Mouse (Mus musculus) cortical plate, adult 2 months (tissue): ENCODE measurements at regions not wholly inside any gene's neighbourhood (a gene's known extent, or its start where the extent isn't known, plus 50 kb on each side); places are given as distances from the start of the nearest gene placed in this dataset.

Experiments used
- H3K27ac ChIP-seq: fragments of 200-500 bp; 2 replicates; pipeline ENCODE4 v1.5.1; 2012; ENCODE audit warnings: low read length, control low read depth, inconsistent platforms; ENCODE audit not compliant: insufficient read depth
- H3K4me1 ChIP-seq: fragments of 200-500 bp; 2 replicates; pipeline ENCODE4 v1.6.1; 2011; ENCODE audit warnings: low read length; ENCODE audit not compliant: control insufficient read depth, insufficient read depth
- H3K4me3 ChIP-seq: fragments of 200-500 bp; 2 replicates; pipeline ENCODE4 v1.5.1; 2011; ENCODE audit warnings: mild to moderate bottlenecking, low read length, control low read depth; ENCODE audit not compliant: insufficient read depth
- CTCF ChIP-seq: fragments of 200-500 bp; IDR thresholded peaks from 2 replicates; pipeline ENCODE4 v1.5.1; 2011; ENCODE audit warnings: mild to moderate bottlenecking, control low read depth, low read length; ENCODE audit not compliant: insufficient read depth; ENCODE audit errors: extremely low read depth
- POLR2A ChIP-seq: fragments of 200-500 bp; IDR thresholded peaks from 2 replicates; pipeline ENCODE4 v1.6.1; 2011; ENCODE audit warnings: mild to moderate bottlenecking, low read length, control low read depth; ENCODE audit not compliant: insufficient read depth; ENCODE audit errors: extremely low read depth

DNA sequence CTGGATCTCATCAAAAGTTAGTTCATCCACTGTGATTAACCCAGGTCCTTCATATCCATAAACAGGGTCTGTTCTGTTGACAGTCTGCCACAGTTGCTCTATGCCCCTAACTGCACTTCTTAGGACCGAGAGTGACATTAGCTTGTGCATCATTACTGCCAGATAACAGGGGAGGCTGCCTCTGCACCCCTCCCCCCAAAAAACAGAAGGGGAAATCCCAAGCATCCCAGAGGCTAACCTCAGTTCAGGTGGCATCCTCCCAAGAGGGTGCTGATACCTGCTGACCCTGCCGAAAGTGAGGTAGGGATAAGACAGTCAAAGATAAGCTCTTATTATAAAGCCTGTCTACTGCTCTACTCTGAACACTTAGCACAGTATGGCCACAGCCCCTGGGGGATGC, 87.3 kb downstream of the Rplp1 start:
- TF ChIP-seq POLR2A: no peak
- TF ChIP-seq CTCF: no peak
- no peak overlapping the region for H3K4me3 ChIP-seq
- no peaks in the 10 kb centered on the region for H3K4me1 ChIP-seq
- H3K27ac ChIP-seq: no peak overlapping the region

DNA sequence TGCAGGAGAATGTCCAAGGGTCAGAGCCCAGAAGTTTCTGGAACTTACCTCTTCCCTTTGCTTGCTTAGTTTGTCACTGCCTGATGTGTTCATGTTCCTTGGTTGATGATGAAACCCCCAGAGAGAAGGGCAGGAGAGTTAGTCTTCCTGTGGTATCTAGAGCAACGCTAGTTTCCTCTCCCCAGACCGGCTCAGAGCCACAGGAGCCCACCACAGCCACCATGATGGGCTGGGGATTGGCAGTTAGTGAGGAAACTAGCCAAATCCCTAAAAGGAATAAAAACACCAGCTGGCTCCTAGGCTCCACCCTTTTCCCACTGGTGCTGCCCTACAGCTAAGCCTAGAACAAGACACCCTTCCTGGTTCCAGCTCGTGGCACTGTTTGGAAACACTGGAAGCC, 87.9 kb downstream of the Rplp1 start:
- Histone ChIP-seq H3K4me1 (no peaks in the 10 kb centered on the region), H3K4me3 (no peak overlapping the region), H3K27ac (no peak overlapping the region)
- TF ChIP-seq CTCF: no peak
- no peak for TF ChIP-seq POLR2A

DNA sequence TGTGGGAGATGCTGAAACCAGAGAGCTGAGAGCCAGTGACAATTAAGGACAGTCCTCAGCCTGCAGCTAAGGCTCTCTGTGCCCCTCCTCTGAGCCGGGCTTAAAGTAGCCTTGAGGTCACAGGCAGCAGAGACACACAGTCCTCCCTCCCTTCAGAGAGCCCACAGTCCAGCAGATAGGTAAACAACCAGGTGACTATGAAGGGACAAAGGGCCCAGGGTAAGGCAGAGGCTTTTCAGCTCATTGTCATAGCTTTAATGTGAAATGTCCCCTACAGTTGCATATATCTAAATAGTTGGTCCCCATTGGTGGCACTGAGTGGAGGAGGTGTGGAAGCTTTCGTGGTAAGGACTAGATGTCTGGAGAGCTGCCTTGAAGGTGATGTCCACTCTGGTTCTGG, 88.5 kb downstream of the Rplp1 start:
- Histone ChIP-seq H3K27ac (no peak overlapping the region), H3K4me3 (no peak overlapping the region), H3K4me1 (no peaks in the 10 kb centered on the region)
- no peak for TF ChIP-seq CTCF
- TF ChIP-seq POLR2A: no peak

DNA sequence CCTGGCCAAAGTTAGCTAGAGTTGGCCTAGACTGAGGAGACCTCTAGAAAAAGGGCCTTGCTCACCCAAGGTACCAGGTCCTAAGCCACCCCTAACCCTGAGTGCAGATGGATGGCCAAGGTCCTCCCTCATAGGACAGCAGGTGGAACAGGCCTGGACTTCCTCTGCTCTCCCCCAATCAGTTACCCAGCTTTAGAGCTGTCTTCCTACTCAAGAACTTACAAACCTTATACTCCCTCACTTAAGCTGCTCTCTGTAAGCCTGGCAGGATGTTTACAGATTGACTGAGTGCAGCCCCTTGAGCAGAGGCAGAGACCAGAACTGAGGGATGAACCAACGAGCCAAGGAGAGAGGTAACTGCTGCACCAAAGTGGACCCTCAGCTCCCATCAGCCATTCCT, 94.5 kb downstream of the Rplp1 start:
- TF ChIP-seq CTCF: no peak
- no peak for TF ChIP-seq POLR2A
- H3K4me1 ChIP-seq: no peaks in the 10 kb centered on the region
- no peak overlapping the region for H3K27ac ChIP-seq
- H3K4me3 ChIP-seq: no peak overlapping the region

DNA sequence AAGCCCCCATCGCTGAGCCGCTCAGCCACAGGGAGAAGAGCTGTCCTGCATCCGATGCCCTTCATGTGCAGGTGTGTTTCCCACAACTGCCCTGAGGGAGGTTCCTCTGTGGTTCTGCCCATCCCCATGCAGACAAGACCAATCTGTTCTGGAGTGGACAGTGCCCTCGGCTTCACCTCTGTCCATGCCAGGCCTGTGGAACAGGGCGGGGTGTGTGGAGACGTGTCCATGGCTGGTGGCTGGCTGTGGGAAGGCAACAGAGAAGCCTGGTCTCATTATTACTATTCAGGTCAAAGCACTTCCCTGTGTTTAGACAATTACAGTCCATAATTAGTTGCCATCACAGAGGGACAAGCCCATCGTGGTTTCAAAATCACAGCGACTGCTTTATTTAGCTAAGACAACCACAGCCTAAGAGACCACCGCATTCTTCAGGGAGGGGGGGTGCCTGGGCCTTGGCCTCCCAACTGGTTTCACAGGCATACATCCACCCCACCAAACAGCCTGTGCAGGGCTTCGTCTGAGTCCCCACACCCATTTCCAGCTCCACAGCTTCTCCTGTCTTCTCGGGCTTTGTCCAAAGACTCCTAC, 97.7 kb downstream of the Rplp1 start:
- Histone ChIP-seq H3K4me3 (no peak overlapping the region), H3K4me1 (no peaks in the 10 kb centered on the region), H3K27ac (no peak overlapping the region)
- TF ChIP-seq CTCF (no peak), POLR2A (no peak)

DNA sequence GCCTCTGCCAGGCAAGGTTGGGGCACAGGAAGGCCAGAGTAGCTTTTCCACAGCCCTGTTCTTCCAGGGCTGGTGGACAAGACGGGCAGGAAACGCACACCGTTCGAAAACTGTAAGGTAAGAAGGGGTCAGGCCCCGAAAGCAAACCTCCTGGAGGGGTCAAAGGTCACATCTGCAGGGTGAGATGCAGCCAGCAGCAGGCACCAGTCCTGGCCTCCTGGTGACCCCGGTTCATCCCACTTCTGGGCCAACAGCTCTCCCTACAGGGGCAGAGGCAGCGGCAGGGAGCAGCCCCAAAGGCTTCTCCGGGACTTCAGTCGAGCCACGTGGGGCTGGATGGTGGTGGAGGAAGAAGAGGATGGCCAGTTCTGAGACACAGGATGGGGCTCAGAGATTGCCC, 98.3 kb downstream of the Rplp1 start:
- TF ChIP-seq CTCF (no peak), POLR2A (no peak)
- Histone ChIP-seq H3K4me3 (no peak overlapping the region), H3K27ac (no peak overlapping the region), H3K4me1 (no peaks in the 10 kb centered on the region)

DNA sequence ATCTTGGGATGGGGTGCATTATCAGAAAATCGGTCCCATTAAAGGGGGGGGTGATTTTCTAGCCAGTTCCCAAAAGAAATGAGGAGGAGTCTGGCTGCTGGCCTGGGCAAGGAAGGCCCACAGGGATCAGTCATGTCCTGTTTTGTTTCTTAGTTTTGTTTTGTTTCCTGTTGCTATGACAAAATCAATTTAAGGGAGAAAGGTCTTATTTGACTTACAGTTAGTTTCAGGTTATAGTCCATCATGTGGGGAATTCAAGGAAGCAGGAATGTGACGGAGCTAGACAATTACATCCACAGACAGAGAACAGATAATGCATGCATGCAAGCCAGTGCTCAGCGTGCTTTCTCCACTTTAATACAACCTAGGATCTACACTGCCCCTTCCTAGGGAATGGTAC, 101.1 kb downstream of the Rplp1 start:
- Histone ChIP-seq H3K27ac (no peak overlapping the region), H3K4me3 (no peak overlapping the region), H3K4me1 (no peaks in the 10 kb centered on the region)
- TF ChIP-seq CTCF (no peak), POLR2A (no peak)

DNA sequence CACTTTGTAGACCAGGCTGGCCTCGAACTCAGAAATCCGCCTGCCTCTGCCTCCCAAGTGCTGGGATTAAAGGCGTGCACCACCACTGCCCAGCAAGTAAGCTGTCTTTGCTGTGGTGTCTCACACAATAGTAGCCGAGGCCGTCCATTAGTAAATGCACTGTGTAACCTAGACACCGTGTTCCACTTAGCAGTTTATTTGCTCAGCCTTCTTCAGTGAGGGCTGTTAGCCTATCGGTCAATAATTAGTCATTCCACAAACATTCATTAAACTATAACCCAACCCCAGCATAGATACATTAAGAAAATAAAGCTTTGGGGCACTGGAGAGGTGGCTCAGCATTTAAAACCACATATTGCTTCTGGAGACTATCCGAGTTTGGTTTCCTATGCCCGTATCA, 102.0 kb downstream of the Rplp1 start:
- no peak overlapping the region for H3K27ac ChIP-seq
- H3K4me1 ChIP-seq: no peaks in the 10 kb centered on the region
- TF ChIP-seq POLR2A: no peak
- no peak for TF ChIP-seq CTCF
- H3K4me3 ChIP-seq: no peak overlapping the region

DNA sequence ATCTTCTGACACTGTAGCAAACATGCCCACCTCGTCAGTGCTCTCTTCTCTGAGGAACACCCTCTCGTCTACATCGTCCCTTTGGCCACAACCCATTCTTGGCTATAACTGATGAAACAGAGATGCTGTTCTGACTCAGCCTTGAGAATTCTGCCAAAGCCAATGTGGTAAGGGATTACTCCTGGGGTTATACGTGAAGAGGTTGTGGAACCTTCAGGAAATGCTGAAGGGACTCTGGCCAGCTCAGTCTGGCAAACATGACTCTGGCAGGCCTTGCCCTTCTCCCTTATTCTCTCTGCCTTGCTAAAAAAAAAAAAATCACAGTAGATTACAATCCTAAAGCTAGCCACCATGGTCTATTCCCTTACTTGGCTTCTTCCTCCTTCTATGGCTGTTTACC, 103.9 kb downstream of the Rplp1 start:
- Histone ChIP-seq H3K27ac (no peak overlapping the region), H3K4me3 (no peak overlapping the region), H3K4me1 (no peaks in the 10 kb centered on the region)
- TF ChIP-seq CTCF (no peak), POLR2A (no peak)

DNA sequence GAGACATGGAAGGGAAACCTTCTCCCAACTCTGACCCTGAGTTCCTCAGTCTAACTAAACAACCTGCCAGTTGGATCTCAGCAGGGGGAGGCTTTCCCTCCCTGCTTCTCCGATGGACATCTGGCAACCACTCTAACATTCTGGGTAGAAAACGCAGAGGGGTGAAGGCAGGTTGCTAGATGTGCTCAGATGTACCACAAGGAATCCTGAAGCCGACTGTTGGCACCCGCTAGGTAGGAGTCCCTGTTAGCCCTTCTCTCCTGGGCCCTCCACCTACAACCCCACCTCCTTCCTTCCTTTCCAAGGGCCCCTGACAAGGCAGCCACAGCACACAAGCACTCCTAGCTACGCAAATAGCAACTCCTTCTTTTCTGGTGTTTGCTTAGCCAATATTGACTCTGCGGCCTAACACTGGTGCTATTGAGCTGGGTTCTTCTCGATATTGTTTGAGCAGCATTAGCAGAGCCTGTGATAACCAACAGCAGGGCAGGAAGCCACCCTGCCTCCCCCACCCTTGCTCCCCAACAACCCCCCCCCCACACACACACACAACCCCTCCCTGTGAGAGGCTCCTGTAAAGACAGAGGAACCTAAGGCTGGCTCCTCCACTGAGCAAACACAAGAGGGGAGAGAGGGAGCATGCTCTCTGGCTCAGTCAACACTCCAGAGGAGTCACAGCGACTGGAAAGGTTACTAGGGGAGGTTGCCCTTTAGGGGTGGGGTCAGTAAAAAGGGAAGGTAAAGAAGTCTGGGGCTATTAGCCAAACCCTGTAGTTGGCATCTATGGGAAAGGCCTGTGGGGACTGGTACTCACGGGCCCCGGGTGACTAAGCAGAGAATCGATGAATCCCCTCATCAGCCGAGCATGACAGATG, 105.8 kb downstream of the Rplp1 start:
- no peak overlapping the region for H3K4me3 ChIP-seq
- H3K27ac ChIP-seq: no peak overlapping the region
- no peaks in the 10 kb centered on the region for H3K4me1 ChIP-seq
- TF ChIP-seq CTCF: no peak
- no peak for TF ChIP-seq POLR2A
